Mouse (Mus musculus): Measurements from ENCODE around the gene Rac3. TPM values are rescaled to one million over a fixed set of nuclear protein-coding genes. Genes with fewer than 3 reads are reported as not detected.

The Rac3 gene
- total RNA-seq (2023) = 1 to 10 TPM; 1.1 to 1.5 TPM

GRCm38 (mm10) chr11:120721124-120722066, at the start of gene Rac3:
TSS of gene Rac3 (plus strand) at chr11:120721470.

GRCm38 (mm10) chr11:120672687-120673593, 48.3 kb upstream of the Rac3 start, which contains the start of gene Aspscr1:
TSS of gene Aspscr1 (plus strand) at chr11:120672973.

GRCm38 (mm10) chr11:120713580-120714518, 7.4 kb upstream of the Rac3 start, which contains the start of the genes Cenpx and Lrrc45:
TSS of gene Cenpx (minus strand) at chr11:120713738.
TSS of gene Lrrc45 (plus strand) at chr11:120713925.

GRCm38 (mm10) chr11:120727169-120727527, 5.9 kb downstream of the Rac3 start, which contains the start of gene Dcxr:
TSS of gene Dcxr (minus strand) at chr11:120727281.

GRCm38 (mm10) chr11:120731858-120732680, 10.8 kb downstream of the Rac3 start, which contains the start of gene Cbr2:
TSS of gene Cbr2 (minus strand) at chr11:120732114.

GRCm38 (mm10) chr11:120762672-120763041, 41.4 kb downstream of the Rac3 start, which contains the start of gene Hmga1b:
TSS of gene Hmga1b (plus strand) at chr11:120762794.

Other genes starting within 250 kb of the Rac3 start
- gene Mrpl12, start 236.9 kb upstream of the Rac3 start, total RNA-seq (2023) = 10 to 100 TPM; 38.9 to 39.5 TPM
- gene Slc25a10, start 229.6 kb upstream of the Rac3 start, total RNA-seq (2023) = 10 to 100 TPM; 14.7 to 15.0 TPM
- not detected for gene Gcgr, start 190.8 kb upstream of the Rac3 start, total RNA-seq (2023)
- gene Mcrip1, start 171.7 kb upstream of the Rac3 start, total RNA-seq (2023) = 10 to 100 TPM; 40.5 to 43.6 TPM
- not detected for gene Ppp1r27, start 170.3 kb upstream of the Rac3 start, total RNA-seq (2023)
- 100 to 1,000 TPM; 141 to 149 TPM for gene P4hb, start 148.2 kb upstream of the Rac3 start, total RNA-seq (2023)
- gene Arhgdia, start 139.8 kb upstream of the Rac3 start, total RNA-seq (2023) = 100 to 1,000 TPM; 520 to 527 TPM
- gene Alyref, start 123.1 kb upstream of the Rac3 start, total RNA-seq (2023) = 100 to 1,000 TPM; 130 to 143 TPM
- gene Anapc11, start 123.0 kb upstream of the Rac3 start, total RNA-seq (2023) = 10 to 100 TPM; 50.0 to 53.1 TPM
- gene Npb, start 113.0 kb upstream of the Rac3 start, total RNA-seq (2023) = 1 to 10 TPM; 1.6 to 2.4 TPM
- 100 to 1,000 TPM; 107 to 119 TPM for gene Pcyt2, start 103.5 kb upstream of the Rac3 start, total RNA-seq (2023)
- gene Sirt7, start 96.2 kb upstream of the Rac3 start, total RNA-seq (2023) = 100 to 1,000 TPM; 124 to 136 TPM
- 10 to 100 TPM; 48.0 to 54.0 TPM for gene Mafg, start 87.9 kb upstream of the Rac3 start, total RNA-seq (2023)
- under 1 TPM in 1 of 2 experiments, not detected in 1; 0.81 TPM for gene Pycr1, start 77.7 kb upstream of the Rac3 start, total RNA-seq (2023)
- 1 to 10 TPM in 1 of 2 experiments, not detected in 1; 1.4 TPM for gene Myadml2, start 73.3 kb upstream of the Rac3 start, total RNA-seq (2023)
- not detected for gene Notum, start 60.3 kb upstream of the Rac3 start, total RNA-seq (2023)
- 100 to 1,000 TPM in 1 of 2 experiments, 10 to 100 TPM in 1; 97.4 to 100 TPM for gene Aspscr1, start 48.5 kb upstream of the Rac3 start, total RNA-seq (2023)
- gene Cenpx, start 7.7 kb upstream of the Rac3 start, total RNA-seq (2023) = 10 to 100 TPM; 30.5 to 32.1 TPM
- 10 to 100 TPM; 38.6 to 46.7 TPM for gene Lrrc45, start 7.5 kb upstream of the Rac3 start, total RNA-seq (2023)
- gene Dcxr, start 5.8 kb downstream of the Rac3 start, total RNA-seq (2023) = 10 to 100 TPM; 12.1 to 18.0 TPM
- not detected for gene Cbr2, start 10.6 kb downstream of the Rac3 start, total RNA-seq (2023)
- 10 to 100 TPM; 32.7 to 39.2 TPM for gene Hmga1b, start 41.3 kb downstream of the Rac3 start, total RNA-seq (2023)
- gene Rfng, start 62.7 kb downstream of the Rac3 start, total RNA-seq (2023) = 10 to 100 TPM; 14.3 to 15.5 TPM
- gene Gps1, start 62.8 kb downstream of the Rac3 start, total RNA-seq (2023) = 10 to 100 TPM; 75.3 to 86.7 TPM
- gene Dus1l, start 74.9 kb downstream of the Rac3 start, total RNA-seq (2023) = 10 to 100 TPM; 62.1 to 78.8 TPM
- gene Fasn, start 103.1 kb downstream of the Rac3 start, total RNA-seq (2023) = 100 to 1,000 TPM; 107 to 111 TPM
- gene Ccdc57, start 211.4 kb downstream of the Rac3 start, total RNA-seq (2023) = 1 to 10 TPM in 1 of 2 experiments, under 1 TPM in 1; 0.83 to 1.4 TPM
- 1 to 10 TPM in 1 of 2 experiments, under 1 TPM in 1; 0.65 to 2.3 TPM for gene Slc16a3, start 227.0 kb downstream of the Rac3 start, total RNA-seq (2023)

Data from B cell, adult 67 days (primary cell).